Mouse (Mus musculus) thymus, postnatal 25 days (tissue): ENCODE data around the gene Fsd1.
A peak's percentile ranks its signal among the peaks of the same experiment; 100 is the strongest.

Experiments used
- DNase-seq: peaks from one replicate; pipeline ENCODE4 v3.0.0; 2022

The Fsd1 gene

DNA sequence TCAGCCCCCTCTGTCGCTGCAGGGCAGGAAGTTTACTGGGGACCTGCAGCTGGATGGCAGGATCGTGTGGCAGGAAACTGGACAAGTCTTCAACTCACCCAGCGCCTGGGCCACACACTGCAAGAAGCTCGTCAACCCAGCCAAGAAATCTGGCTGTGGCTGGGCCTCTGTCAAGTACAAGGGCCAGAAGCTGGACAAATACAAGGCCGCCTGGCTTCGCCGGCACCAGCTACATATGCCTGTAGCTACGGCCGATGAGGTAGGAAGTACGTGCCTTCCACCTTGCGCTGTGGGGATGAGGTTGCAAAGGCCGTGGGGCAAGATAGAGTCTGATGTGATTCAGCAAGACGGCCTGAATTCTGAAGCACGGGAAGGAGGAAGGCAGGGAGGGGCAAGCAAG lies 23.9 kb downstream of the Fsd1 start:
- no peak for DNase-seq

DNA sequence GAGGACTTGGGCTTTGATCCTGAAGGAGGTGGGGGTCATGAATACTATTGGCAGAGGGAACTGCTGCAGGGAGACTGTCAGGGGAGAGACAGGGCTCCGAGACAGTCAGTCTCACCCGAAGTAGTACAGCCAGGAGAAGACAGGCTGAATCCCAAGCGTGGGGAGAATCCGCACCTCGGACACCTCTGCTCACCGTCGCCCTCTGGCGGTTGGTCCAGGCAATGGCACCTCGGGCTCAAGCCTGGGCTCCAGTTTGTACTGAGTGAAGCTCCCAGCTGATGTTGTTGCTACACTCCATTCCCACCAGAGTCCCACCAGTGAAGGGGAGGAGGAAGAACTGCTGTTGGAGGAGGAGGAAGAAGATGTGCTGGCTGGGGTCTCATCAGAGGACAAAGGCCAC lies 24.4 kb downstream of the Fsd1 start:
- DNase-seq = peak; percentile 81

DNA sequence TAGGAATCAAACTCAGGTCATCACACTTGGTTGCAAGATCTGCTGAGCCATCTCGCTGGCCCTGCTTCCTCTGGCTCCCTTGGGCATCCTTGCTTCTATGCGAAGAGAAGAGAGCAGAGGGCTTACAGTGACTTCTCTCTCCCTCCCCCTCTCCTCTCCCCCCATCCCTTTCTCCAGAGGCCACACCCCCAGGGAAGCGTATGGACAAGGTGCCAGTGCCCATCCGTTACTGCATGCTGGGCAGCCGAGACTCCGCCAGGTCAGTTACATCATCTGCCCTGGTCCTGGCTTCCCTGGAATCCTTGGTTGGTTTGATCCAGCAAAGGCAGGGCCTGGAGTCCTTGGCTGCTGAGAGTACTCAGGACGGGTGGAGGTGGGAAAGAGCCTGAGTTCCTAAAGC lies 25.1 kb downstream of the Fsd1 start:
- DNase-seq = no peak

DNA sequence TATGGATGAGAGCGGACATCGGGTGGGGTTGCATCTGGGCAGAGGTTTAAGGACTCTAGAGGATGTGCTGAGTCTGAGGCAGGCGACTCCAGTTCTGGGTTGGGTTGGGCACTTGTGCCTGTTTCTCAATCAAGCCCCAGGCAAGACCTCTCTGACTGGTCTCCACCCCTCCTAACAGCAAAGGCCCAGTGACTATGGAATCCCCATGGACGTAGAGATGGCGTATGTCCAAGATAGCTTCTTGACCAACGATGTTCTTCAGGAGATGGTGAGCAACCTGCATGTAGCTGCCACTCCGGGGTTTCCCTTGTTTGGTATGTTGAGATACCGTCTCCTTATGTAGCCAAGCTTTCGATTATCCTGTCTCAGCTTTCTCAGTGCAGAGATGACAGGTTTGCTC lies 29.0 kb downstream of the Fsd1 start:
- no peak for DNase-seq

DNA sequence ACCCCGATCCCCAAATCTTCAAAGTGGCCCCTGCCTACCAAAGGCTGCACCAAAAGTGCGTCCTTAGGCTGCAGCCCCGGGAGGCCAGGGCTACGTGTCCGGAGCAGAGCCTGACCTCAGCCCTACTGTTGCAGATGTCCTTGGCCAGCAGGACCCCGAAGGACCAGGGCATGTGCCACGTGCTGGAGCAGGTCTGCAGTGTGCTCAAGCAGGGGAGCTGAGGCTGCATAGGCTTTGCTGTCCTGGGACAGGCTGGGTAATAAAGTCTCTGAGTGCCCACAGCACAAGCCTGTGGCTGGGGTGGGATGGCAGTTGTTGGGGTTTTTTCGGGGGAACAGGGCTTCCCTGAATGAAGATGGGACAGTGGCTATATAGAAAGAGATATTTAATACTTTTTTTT lies 30.1 kb downstream of the Fsd1 start:
- DNase-seq = no peak

DNA sequence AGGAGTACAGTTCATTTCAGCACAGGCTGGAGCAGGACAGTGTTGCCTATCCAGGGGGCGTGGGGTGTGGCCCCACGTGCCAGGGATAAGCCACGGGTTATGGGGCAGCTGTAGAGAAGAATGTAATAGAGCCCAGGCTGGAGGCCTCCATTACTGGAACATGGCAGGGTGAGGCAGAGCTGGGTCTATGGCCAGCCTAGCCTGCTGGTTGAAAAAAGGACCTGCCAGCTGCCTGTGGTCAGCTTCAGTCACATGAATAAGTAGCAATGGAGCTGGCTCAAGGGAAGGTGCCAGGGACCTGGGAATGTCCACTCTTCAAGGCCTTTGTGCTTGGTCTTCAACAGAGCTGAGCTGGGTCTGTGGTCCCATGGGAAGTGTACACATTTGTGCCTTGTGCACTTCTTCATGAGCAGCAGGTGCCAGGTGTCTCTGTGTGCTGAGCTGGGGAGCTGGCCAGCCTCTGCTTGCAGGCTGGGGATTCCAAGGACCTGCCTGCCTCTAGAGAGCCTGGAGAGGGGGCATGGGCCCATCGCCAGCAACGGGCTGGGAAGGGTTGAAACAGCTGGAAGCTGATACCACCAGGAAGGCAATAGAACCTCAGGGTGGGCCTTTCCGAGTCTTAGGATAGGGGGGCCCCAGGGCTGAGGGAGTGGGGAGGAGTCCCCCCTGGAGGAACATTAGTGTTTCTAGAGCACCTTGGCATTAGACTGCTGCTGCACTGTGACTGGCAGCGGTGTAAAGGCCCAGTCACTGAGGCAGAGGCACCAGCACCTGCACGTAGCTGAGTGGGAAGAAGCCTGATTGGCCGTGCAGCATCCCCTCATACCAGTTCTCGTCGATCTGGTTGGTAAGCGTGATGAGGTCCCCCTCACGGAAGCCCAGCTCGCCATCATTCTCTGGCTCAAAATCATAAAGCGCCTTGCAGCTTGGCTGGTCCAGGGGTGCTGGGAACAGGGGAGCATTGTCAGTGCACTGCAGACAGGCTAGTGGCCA lies 30.8 kb downstream of the Fsd1 start:
- DNase-seq = no peak

DNA sequence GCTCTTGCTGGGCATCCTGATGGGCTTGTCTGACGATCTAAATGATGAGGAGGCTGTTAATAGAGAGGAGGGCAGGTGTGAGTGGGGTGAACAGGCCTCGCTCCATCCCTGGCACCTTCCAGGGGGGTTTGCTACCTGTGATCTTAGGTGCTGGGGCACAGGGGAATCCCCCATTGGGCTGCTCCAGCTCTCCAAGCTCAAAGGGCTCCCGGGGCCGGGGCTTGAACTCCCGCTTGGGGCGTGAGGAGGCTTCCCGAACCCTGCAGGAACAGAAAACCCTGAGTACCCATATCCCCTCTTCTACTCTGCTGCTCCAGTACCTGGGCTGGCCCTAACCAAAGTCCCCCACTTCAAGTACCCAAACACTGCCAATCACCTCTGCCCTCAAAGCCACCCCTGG lies 31.5 kb downstream of the Fsd1 start:
- DNase-seq = no peak

DNA sequence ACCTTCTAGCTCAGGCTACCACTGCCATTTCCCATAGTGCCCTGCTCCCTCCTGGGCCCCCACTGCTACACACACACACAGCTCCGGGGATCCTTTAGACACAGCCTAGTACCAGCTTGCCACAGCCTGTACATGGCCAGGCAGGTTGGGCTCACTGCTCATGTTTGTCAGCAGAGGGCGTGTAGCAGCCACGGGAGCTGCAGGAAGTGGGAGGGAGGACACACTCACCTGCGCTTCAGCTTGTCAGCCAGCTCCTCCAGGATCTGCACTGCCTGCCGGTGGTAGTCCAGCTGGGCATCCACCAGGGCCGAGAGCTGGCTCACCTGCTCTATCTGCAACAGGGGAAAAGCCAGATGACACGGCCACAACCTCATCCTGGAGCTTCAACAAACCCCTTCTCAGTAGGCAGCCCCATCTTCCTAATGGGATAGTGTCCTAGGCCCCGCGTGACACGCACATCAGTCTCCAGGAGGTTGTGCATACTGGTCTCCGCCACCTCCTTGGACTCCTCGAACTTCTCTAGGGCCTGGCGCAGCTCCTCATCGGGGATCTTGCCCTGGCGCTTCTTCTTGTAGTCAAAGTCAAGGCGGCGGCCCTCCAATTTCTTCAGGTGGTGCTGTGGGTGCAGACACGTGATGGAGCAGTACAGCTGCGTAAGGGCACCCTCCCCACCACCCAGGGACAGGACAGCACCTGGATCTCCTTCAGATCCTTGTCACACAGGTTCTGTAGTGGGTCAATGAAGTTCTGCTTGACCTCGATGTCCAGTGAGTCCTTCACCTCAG lies 32.2 kb downstream of the Fsd1 start:
- peak; percentile 83 for DNase-seq

DNA sequence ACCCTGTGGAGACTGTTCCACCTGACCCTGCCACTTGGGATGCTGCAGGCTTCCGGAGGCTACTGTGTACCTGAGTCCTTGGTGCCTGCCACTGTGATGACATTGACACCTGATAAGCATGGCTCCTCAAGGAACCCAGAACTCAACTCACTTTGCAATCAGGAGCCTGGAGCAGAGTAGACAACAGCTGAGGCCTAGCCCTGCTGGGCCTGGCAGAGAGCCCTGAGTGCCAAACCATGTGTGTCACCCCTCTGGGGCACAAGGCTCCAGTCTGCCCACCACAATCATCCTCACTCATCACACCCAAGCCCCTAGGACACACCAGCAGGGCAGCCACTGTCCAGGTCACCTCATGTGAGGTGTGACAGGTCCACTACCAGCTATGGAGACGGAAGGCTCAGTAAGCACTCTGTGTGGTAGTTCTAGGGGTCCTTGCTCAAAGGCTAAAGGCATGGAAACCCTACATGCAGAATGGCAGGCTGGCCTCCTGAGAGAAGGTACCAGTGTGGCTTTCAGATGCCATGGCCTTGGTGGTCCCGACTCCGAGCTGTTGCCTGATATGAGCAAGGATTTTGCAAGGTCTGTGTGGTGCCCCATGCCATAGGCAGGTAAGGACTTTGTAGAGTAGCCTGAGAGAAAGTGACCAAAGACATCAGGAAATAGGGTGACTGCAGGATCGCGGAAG lies 34.2 kb downstream of the Fsd1 start:
- DNase-seq = no peak

DNA sequence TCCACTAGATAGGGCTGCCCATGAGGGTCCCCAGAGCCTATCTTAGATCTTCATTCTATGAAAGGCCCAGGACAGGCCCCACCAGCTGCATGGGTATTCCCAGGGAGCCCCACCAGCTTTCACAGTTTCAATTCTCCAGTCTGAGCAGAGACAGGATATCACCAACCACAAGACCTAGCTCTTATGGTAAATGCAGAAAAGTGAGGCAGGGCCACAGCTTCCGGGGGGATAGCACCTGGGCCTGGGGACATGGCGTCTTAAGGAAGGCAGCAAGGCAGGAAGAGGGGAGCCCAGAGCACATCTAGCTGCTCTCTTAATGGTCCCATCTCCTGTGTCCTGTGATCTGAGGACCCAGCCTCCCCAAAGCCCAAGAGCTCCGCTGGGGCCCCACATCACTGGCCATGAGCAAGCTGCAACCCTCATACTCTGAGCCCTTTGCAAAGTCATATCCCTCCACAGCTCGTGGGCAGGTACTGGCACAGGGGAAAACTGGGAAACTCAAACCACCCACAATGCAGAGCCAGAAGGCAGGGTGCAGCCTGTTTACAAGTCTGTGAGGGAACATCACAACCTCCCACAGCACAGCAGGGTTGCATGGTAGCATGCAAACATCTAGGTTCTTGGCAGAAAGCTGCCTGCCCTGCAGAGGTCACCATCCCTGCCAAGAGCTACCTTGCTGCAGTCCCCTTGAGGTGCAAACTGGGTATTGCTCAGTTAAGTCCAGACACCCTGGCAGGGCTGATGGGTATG lies 35.0 kb downstream of the Fsd1 start:
- DNase-seq = peak; percentile 82

DNA sequence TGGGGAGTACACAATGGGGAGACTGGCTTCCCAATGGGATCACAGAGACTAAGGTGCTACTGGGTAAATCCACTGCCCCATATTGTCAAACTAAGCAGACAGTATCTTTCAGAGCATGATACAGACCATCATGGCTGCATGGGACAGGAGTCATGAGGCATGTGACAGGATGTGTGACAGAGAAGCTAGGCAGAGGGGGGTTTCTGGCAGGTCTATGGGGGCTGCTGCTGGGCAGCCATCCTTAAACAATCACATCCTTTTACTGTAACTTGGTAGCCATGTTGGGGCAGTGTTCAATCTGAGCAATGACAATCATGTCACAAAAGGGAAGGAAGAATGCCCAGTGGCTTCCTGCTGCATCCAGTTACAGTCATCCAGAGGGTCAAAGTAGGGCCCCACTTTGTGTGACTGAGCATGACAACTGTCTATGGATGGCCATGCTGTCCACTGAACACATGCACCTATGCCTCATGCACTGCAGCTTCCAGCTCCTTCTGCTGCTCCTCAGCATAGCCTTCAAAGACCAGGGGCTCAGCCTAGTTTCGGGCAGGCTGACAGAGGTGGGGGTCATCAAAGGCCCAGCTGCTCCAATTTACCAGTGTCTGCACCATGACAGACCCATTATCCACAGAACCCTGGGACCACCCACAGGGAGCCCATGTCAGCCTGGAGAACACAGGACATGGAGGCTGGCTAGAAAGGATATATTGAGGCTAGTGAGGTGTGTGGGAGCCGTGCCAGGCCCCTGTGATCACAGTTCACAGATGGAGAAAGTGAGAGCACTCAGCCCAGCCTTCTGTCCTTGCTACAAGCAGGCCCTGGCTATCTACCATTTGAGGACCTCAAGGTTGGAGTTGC lies 36.1 kb downstream of the Fsd1 start:
- DNase-seq = no peak

DNA sequence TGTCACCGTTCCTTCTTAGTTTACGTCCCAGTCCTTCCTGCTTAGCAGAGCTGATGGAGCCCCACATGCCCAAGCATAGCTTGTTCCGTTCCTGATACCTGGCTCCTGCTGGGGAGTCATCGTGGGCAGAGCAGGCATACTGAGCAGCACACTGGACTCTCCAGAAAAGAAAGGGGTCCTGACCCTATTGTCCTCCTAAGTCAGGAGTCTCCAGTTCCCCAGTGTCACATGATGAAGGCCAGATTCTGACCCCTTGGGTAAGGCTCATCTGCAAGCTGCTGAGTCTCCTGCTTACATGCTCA lies 36.6 kb downstream of the Fsd1 start:
- no peak for DNase-seq

DNA sequence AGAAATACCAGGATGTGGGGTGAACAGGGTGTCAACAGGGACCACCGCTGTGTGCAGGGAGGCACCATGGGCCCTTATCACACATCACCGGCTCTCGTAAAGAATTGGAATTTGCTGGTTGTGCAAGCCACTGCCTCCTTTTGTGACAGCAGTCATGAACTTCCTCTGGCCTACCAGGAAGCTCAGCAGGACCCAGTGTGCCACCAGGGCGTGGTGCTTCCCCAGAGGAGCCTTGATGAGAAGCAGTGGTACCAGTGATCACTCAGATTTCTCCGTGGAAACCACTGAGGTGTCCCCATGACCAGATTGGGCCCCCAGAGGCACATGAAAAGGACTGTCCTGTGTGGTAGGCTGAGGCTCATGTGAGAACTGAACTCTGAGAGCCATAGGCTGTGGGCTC lies 37.1 kb downstream of the Fsd1 start:
- no peak for DNase-seq

DNA sequence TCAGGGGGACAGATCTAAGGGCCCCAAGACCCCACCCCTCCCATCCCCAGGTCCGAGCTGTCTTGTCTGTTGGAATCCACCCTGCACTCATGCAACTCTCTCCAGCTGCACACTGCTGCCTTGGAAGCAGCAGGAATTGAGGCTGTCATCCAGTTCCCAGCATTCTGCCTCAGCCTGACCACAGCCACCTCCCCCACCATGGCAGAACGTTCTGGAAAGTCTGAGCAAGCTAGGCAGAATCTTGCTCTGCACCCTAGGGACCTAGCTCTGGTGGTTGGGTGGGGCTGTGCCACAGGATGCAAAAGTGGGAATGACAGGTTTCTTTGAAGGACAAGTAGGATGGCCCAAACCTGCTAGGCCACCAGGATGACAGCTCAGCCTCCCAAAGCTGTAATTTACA lies 38.2 kb downstream of the Fsd1 start:
- DNase-seq = no peak

DNA sequence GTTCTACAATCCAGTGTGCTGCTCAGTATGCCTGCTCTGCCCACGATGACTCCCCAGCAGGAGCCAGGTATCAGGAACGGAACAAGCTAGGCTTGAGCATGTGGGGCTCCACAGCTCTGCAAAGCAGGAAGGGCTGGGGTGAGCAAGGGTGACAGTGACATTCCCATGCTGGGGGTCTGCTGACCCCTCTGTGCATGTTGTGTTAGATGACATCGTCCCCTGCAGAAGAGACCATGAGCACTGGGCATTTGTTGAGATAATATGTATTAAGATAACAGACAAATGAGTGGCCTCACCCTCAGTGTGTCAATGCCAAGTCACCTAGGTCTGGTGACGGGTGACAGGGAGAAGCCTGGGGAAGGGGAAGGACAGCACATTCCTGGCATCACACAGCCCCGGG lies 38.6 kb downstream of the Fsd1 start:
- no peak for DNase-seq

DNA sequence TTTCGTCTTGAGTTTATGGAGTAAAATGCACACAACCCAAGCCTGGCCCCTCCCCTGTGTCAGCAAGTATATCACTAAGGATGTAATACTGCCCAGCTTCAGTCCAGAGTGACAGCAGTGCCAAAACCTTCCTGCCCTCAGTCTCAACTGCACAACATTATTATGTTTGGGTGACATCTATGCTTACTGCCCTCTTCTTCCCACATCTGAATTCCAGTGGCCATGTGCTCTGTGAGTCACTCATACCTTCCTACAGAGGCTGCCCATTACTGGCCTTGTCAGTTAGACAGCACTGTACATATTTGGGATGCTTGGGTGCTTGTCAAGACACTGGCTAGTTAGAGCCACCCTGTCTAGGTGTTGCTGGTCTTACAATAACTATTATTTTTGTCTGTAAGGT lies 40.0 kb downstream of the Fsd1 start:
- no peak for DNase-seq

DNA sequence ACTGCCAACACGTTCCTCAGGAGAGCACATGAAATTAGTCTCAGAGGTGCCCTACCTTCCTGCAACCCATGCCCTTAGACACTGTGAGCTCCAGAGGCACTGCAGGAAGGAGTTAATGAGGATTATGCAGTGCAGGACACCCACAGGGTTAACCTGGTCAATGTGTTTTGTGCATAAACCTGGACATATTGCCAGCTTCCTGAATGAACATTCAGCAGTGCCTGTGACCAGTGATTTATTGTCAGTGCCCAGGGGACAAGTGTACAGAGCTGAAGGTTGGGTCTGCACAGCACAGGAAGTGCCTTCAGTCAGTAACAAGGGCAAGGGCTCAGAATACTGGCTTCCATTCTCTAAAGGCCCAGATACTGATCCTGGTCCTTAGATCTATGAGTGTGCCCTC lies 40.6 kb downstream of the Fsd1 start:
- DNase-seq = no peak

DNA sequence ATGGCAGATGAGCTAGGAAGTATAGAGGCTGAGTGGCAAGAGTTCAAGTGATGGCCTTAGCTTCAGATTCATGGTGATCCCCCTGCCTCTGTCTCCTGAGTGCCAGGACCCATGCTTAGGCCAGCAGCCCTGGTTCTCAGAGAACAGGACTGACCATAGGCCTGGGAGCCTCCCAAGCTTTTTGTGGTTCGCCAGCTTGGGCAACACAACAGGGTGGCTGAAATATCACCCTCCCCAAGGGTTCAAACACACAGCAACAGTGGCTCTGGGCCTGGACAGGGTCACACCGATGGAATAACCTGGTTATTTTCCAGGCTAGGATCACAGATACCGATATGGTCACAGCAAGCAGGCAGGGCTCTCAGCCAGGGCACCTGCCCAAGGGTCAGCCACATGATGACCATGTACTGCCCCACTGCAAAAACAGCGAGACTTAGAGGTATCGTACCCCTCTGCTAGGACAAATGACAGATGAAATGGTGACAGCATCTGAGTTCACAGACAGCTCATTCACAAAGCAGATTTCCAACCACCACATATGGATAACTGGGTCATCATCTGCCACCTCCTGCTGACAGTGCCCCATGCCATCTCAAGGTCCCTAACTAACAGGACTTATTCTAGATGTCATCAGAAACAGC lies 41.6 kb downstream of the Fsd1 start:
- no peak for DNase-seq

DNA sequence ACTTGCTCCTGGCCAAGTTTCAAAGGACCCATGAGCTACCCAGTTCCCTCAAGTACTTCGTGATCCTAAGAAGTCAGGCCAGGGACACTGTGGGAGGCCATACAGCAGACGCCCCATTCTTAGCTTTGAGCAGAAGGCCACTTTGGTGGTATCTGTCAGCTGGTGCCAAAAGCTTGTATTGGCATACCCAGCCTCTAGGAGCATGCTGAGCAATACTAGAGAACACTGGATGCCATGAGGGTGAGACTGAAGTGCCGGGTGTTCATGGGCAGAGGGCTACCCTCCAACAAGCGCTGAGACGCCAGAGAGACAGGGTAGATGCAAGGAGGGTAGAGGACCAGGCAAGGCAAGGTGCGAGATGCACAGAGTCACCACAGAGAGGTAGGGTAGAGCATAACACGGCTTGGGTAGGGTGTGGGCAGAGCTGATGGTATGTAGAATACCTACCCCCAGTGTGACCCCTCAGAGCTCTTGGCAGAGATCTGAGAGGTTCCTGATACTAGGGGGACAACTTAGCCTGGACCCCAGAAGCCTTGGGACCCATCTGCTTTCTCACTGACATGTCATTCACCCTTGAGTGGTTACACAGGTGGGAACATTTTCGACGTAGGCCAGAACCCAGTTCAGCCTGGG lies 44.0 kb downstream of the Fsd1 start:
- DNase-seq = no peak

DNA sequence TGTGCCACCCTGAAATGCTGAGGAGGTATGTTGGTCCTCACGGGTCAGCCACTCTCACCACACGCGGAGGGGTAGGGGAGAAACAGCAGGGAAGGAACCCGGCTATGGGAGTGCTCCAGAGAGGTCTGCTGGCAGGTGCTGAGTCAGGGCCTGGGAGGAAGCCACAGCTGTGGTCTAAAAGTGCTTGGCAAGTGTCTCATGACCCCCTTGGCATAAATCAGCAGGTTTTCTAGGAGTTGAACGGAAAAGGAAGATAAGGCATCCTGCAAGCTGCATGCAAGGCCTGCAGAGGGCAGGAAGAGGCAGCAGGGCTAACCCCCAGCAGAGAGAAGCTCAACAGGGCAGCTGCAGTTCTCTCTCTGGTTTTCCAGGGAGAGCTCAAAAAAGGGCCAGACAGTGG lies 44.6 kb downstream of the Fsd1 start:
- DNase-seq = peak; percentile 46

DNA sequence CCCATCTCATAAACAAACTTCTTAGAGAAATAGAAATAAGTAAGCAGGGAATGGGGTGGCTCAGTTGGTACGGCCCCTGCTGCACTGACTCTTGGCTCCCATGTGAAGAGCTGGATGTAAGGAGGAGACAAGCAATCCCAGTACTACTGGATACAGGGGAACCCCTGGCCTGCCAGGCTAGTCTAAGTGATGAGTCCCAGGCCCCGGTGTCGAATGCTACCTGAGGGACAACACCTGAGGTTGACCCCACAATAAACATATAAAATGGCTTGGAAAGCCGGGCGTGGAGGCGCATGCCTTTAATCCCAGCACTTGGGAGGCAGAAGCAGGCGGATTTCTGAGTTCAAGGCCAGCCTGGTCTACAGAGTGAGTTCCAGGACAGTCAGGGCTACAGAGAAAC lies 45.1 kb downstream of the Fsd1 start:
- no peak for DNase-seq
